Mouse (Mus musculus): ENCODE data around the gene Cdc25b. TPM values are rescaled to one million over a fixed set of nuclear protein-coding genes. Genes with fewer than 3 reads are reported as not detected.

Cdc25b gene
- polyA plus RNA-seq, 1 experiment from 2014 or later, result 55.5 TPM

GRCm38 (mm10) chr2:131160671-131161111 is 26.1 kb upstream of the Cdc25b start:
- peak overlapping the region; percentile 89 for H3K27ac ChIP-seq
- no peaks in the 10 kb centered on the region for H3K9me3 ChIP-seq
- peak overlapping the region; percentile 76 for H3K4me3 ChIP-seq (replicated peaks)
- H3K36me3 ChIP-seq, result peaks cover 4% of the 10 kb centered on the region; the same call in 1 of the 2 replicates
- no peaks in the 10 kb centered on the region for H3K27me3 ChIP-seq
- peaks cover 27% of the 10 kb centered on the region for H3K4me1 ChIP-seq (replicated peaks)
- ATAC-seq (ENCODE audit: insufficient number of reproducible peaks, insufficient read depth, low FRiP score, low TSS enrichment, low read depth), result peak; percentile 11; the same call in 1 of the 2 replicates
- under 1% methylated on average over 17 of the region's 17 CpGs for WGBS
- H3K4me2 ChIP-seq, result peak overlapping the region; percentile 94
- peak overlapping the region; percentile 63 for H3K9ac ChIP-seq (replicated peaks)

DNA sequence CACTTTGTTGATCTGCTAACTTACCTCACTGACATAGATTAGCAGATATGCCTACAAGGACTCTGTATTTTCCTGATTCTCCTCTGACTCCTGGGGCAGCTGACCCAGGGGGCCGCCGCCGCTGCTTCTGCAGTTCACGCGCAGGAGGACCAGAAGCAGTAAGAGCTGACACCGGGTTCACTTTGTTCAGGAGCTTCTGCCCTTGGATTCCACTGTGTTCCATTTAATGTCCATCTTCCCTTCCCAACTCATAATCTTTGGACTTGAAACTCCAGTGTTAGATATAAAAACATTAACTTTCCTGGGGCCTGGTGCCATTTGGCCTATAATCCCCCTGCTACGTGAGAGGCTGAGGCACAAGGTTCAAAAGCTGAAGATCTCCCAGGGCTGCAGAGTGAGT is 22.8 kb upstream of the Cdc25b start:
- ATAC-seq (ENCODE audit: insufficient number of reproducible peaks, insufficient read depth, low FRiP score, low TSS enrichment, low read depth), result no peak
- Histone ChIP-seq H3K4me3 (replicated peaks) (no peak overlapping the region), H3K9ac (replicated peaks) (no peak overlapping the region; the same call in 1 of the 2 replicates), H3K4me1 (replicated peaks) (peaks cover 13% of the 10 kb centered on the region), H3K27ac (no peak overlapping the region), H3K9me3 (peaks cover 5% of the 10 kb centered on the region; the same call in 1 of the 2 replicates), H3K27me3 (0 out of 2 replicates have a peak, but pooled peaks cover under 1% of the 10 kb centered on the region), H3K4me2 (no peak overlapping the region), H3K36me3 (no peaks in the 10 kb centered on the region)
- 64% methylated on average over 7 of the region's 7 CpGs for WGBS

GRCm38 (mm10) chr2:131166172-131166571 is 20.6 kb upstream of the Cdc25b start:
- 88% methylated on average over 2 of the region's 2 CpGs for WGBS
- H3K9me3 ChIP-seq, result peaks cover 5% of the 10 kb centered on the region; the same call in 1 of the 2 replicates
- H3K27me3 ChIP-seq, result peaks cover 21% of the 10 kb centered on the region
- no peak overlapping the region for H3K27ac ChIP-seq
- no peak overlapping the region for H3K9ac ChIP-seq (replicated peaks)
- H3K4me1 ChIP-seq (replicated peaks), result 0 out of 2 replicates have a peak, but pooled peaks cover 4% of the 10 kb centered on the region
- no peak for ATAC-seq (ENCODE audit: insufficient number of reproducible peaks, insufficient read depth, low FRiP score, low TSS enrichment, low read depth)
- H3K36me3 ChIP-seq, result no peaks in the 10 kb centered on the region
- H3K4me3 ChIP-seq (replicated peaks), result no peak overlapping the region
- no peak overlapping the region for H3K4me2 ChIP-seq

- Histone ChIP-seq H3K4me3 (replicated peaks) (no peak overlapping the region), H3K4me1 (replicated peaks) (peaks cover 10% of the 10 kb centered on the region), H3K27ac (no peak overlapping the region), H3K9me3 (peaks cover 5% of the 10 kb centered on the region; the same call in 1 of the 2 replicates), H3K36me3 (no peaks in the 10 kb centered on the region; the same call in 1 of the 2 replicates), H3K27me3 (peaks cover 39% of the 10 kb centered on the region), H3K4me2 (no peak overlapping the region), H3K9ac (replicated peaks) (no peak overlapping the region)
- no peak for ATAC-seq (ENCODE audit: insufficient number of reproducible peaks, insufficient read depth, low FRiP score, low TSS enrichment, low read depth)
- 83% methylated on average over 6 of the region's 6 CpGs for WGBS
Measured at GRCm38 (mm10) chr2:131167984-131168383, 18.8 kb upstream of the Cdc25b start.

GRCm38 (mm10) chr2:131168914-131169313 is 17.8 kb upstream of the Cdc25b start:
- no peak overlapping the region for H3K27ac ChIP-seq
- no peaks in the 10 kb centered on the region; the same call in 1 of the 2 replicates for H3K36me3 ChIP-seq
- H3K4me2 ChIP-seq, result no peak overlapping the region
- 53% methylated on average over 1 of the region's 1 CpGs for WGBS
- peaks cover 5% of the 10 kb centered on the region; the same call in 1 of the 2 replicates for H3K9me3 ChIP-seq
- H3K9ac ChIP-seq (replicated peaks), result no peak overlapping the region
- no peak for ATAC-seq (ENCODE audit: insufficient number of reproducible peaks, insufficient read depth, low FRiP score, low TSS enrichment, low read depth)
- H3K4me3 ChIP-seq (replicated peaks), result no peak overlapping the region
- H3K4me1 ChIP-seq (replicated peaks), result peaks cover 9% of the 10 kb centered on the region
- peaks cover 48% of the 10 kb centered on the region for H3K27me3 ChIP-seq

DNA sequence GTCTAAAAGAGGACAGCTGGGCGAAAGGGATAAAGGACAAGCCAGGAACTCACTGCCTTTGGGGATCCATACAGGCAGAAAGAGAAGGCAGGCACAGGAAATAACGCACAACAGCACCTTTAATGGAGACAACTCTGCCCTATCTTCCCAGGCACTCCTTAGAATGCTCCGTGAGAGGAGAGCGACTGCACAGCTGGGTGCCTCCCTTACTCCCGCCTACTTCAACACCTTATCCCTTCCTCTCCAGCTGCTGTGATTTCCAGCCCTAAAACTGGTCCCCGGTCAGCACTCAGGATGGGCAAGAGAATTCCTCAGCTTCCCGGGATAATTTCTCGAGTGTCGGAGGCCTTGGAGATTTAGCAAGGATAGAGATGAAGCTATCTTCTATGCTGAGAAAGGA is 15.8 kb upstream of the Cdc25b start:
- Histone ChIP-seq H3K4me2 (peak overlapping the region; percentile 60), H3K4me3 (replicated peaks) (peak overlapping the region; percentile 33)

GRCm38 (mm10) chr2:131171401-131172104 is 15.2 kb upstream of the Cdc25b start:
- Histone ChIP-seq H3K27ac (no peak overlapping the region), H3K4me2 (peak overlapping the region; percentile 60), H3K27me3 (peaks cover 54% of the 10 kb centered on the region), H3K9me3 (peaks cover 5% of the 10 kb centered on the region; the same call in 1 of the 2 replicates), H3K4me3 (replicated peaks) (peak overlapping the region; percentile 33), H3K9ac (replicated peaks) (no peak overlapping the region; the same call in 1 of the 2 replicates), H3K4me1 (replicated peaks) (peaks cover 17% of the 10 kb centered on the region), H3K36me3 (peaks cover 5% of the 10 kb centered on the region; the same call in 1 of the 2 replicates)
- ATAC-seq (ENCODE audit: insufficient number of reproducible peaks, insufficient read depth, low FRiP score, low TSS enrichment, low read depth), result no peak
- 3% methylated on average over 43 of the region's 43 CpGs for WGBS

More for the DNA sequence above, 15.8 kb upstream of the Cdc25b start:
- Histone ChIP-seq H3K9ac (replicated peaks) (no peak overlapping the region; the same call in 1 of the 2 replicates), H3K36me3 (no peaks in the 10 kb centered on the region; the same call in 1 of the 2 replicates), H3K9me3 (peaks cover 5% of the 10 kb centered on the region; the same call in 1 of the 2 replicates), H3K27me3 (peaks cover 54% of the 10 kb centered on the region), H3K4me1 (replicated peaks) (peaks cover 14% of the 10 kb centered on the region), H3K27ac (no peak overlapping the region)
- WGBS, result 9% methylated on average over 9 of the region's 9 CpGs
- ATAC-seq (ENCODE audit: insufficient number of reproducible peaks, insufficient read depth, low FRiP score, low TSS enrichment, low read depth), result no peak

GRCm38 (mm10) chr2:131172322-131172721 is 14.4 kb upstream of the Cdc25b start:
- no peak overlapping the region for H3K9ac ChIP-seq (replicated peaks)
- peaks cover 13% of the 10 kb centered on the region; the same call in 1 of the 2 replicates for H3K36me3 ChIP-seq
- H3K4me3 ChIP-seq (replicated peaks), result no peak overlapping the region
- peaks cover 54% of the 10 kb centered on the region for H3K27me3 ChIP-seq
- H3K27ac ChIP-seq, result no peak overlapping the region
- 39% methylated on average over 9 of the region's 9 CpGs for WGBS
- peaks cover 25% of the 10 kb centered on the region for H3K4me1 ChIP-seq (replicated peaks)
- no peak overlapping the region for H3K4me2 ChIP-seq
- peaks cover under 1% of the 10 kb centered on the region; the same call in 1 of the 2 replicates for H3K9me3 ChIP-seq
- ATAC-seq (ENCODE audit: insufficient number of reproducible peaks, insufficient read depth, low FRiP score, low TSS enrichment, low read depth), result no peak

GRCm38 (mm10) chr2:131174700-131175099 is 12.0 kb upstream of the Cdc25b start:
- Histone ChIP-seq H3K27ac (no peak overlapping the region), H3K9me3 (no peaks in the 10 kb centered on the region), H3K9ac (replicated peaks) (peak overlapping the region; percentile 44; the same call in 1 of the 2 replicates), H3K4me3 (replicated peaks) (peak overlapping the region; percentile 40), H3K36me3 (peaks cover 20% of the 10 kb centered on the region; the same call in 1 of the 2 replicates), H3K4me1 (replicated peaks) (peaks cover 45% of the 10 kb centered on the region), H3K4me2 (peak overlapping the region; percentile 80), H3K27me3 (peaks cover 48% of the 10 kb centered on the region)
- 5% methylated on average over 11 of the region's 11 CpGs for WGBS
- ATAC-seq (ENCODE audit: insufficient number of reproducible peaks, insufficient read depth, low FRiP score, low TSS enrichment, low read depth), result peak; percentile 44; the same call in 1 of the 2 replicates

DNA sequence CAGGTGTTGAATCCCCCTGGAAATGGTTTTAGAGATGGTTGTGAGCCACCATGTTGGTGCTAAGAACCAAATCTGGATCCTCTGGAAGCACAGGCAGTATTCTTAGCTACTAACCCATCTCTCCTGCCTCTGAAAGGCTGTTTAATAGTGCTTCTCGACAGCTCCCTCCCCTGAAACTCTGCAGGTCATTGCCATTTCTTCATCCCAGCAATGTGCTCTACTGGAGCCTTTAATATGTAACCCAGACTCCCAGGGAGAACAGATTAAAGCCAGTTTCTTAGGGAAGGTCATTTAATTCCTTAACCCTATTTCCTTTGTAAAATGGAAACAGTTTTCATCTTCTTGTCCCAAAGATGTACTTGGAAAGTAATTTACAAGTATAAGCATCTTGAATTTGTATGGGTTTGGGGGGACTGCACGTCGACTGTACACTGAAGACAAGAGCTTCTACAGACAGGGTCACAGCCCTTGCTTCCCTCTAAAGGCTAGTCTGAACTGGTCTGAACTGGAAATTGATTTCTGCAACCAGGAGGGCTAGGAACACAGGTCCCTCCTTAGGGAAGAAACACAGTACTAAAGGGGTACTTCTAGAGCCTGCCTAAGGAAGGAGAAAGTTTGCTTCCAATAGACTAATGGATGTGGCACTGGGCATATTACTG is 11.3 kb upstream of the Cdc25b start:
- WGBS, result 73% methylated on average over 3 of the region's 3 CpGs
- ATAC-seq (ENCODE audit: insufficient number of reproducible peaks, insufficient read depth, low FRiP score, low TSS enrichment, low read depth), result no peak
- no peak overlapping the region for H3K4me2 ChIP-seq

GRCm38 (mm10) chr2:131175945-131176309 is 10.8 kb upstream of the Cdc25b start:
- H3K9me3 ChIP-seq, result no peaks in the 10 kb centered on the region
- H3K4me2 ChIP-seq, result no peak overlapping the region
- WGBS, result 89% methylated on average over 1 of the region's 1 CpGs
- ATAC-seq (ENCODE audit: insufficient number of reproducible peaks, insufficient read depth, low FRiP score, low TSS enrichment, low read depth), result no peak
- H3K27ac ChIP-seq, result no peak overlapping the region
- no peak overlapping the region for H3K9ac ChIP-seq (replicated peaks)
- H3K27me3 ChIP-seq, result peaks cover 35% of the 10 kb centered on the region
- H3K36me3 ChIP-seq, result peaks cover 20% of the 10 kb centered on the region; the same call in 1 of the 2 replicates
- no peak overlapping the region for H3K4me3 ChIP-seq (replicated peaks)
- H3K4me1 ChIP-seq (replicated peaks), result peaks cover 45% of the 10 kb centered on the region

More for the DNA sequence above, 11.3 kb upstream of the Cdc25b start:
- no peaks in the 10 kb centered on the region for H3K9me3 ChIP-seq
- H3K27me3 ChIP-seq, result peaks cover 40% of the 10 kb centered on the region
- H3K4me1 ChIP-seq (replicated peaks), result peaks cover 45% of the 10 kb centered on the region
- H3K9ac ChIP-seq (replicated peaks), result no peak overlapping the region
- no peak overlapping the region for H3K27ac ChIP-seq
- no peak overlapping the region for H3K4me3 ChIP-seq (replicated peaks)
- H3K36me3 ChIP-seq, result peaks cover 20% of the 10 kb centered on the region; the same call in 1 of the 2 replicates

Measured in limb, embryonic 12.5 days (tissue).